Mouse (Mus musculus) MEL (cell line): ENCODE results near the gene Gm43552. TPM values are rescaled to one million over a fixed set of nuclear protein-coding genes. Genes with fewer than 3 reads are reported as not detected.
A peak's percentile ranks its signal among the peaks of the same experiment; 100 is the strongest.

Source experiments
- DNase-seq: peaks from one replicate; pipeline ENCODE4 v3.0.0; 2011; ENCODE audit warnings: low read depth, low spot score
- H3K27ac ChIP-seq: 2 replicates; pipeline ENCODE4 v1.5.1; 2012; ENCODE audit warnings: low read depth, mild to moderate bottlenecking, control low read depth, low read length, moderate library complexity; ENCODE audit not compliant: control insufficient read depth
- H3K27me3 ChIP-seq, 2 experiments: fragments of 150-350 bp in 1 of 2; sonication (generic) in 1 of 2; 2 replicates each; pipeline ENCODE4 v1.6.1; 2012; ENCODE audit warnings: low read length in 2 of 2, mild to moderate bottlenecking in 2 of 2, improper control_type of control experiment in 1 of 2, moderate library complexity in 1 of 2; ENCODE audit not compliant: insufficient read depth in 2 of 2, control insufficient read depth in 1 of 2
- H3K36me3 ChIP-seq, 2 experiments: 2 replicates each; pipeline ENCODE4 v1.6.1; 2012 to 2014; ENCODE audit warnings: low read length in 2 of 2, improper control_type of control experiment in 1 of 2, inconsistent platforms in 1 of 2, mild to moderate bottlenecking in 1 of 2; ENCODE audit not compliant: insufficient read depth in 2 of 2, control insufficient read depth in 1 of 2
- H3K4me1 ChIP-seq, 2 experiments: fragments of 150-350 bp in 1 of 2; sonication (generic) in 1 of 2; 2 replicates each; pipeline ENCODE4 v1.6.1; 2012; ENCODE audit warnings: low read length in 2 of 2, improper control_type of control experiment in 1 of 2, mild to moderate bottlenecking in 1 of 2; ENCODE audit not compliant: insufficient read depth in 2 of 2, control insufficient read depth in 1 of 2
- H3K4me3 ChIP-seq, 2 experiments: fragments of 150-350 bp in 1 of 2; sonication (generic) in 1 of 2; 2 replicates each; pipeline ENCODE4 v1.5.1; 2012; ENCODE audit warnings: low read depth in 2 of 2, low read length in 2 of 2, mild to moderate bottlenecking in 2 of 2, moderate library complexity in 2 of 2, control low read depth in 1 of 2, improper control_type of control experiment in 1 of 2; ENCODE audit not compliant: control insufficient read depth in 1 of 2, insufficient read depth in 1 of 2
- H3K79me2 ChIP-seq: 2 replicates; pipeline ENCODE4 v1.6.1; 2012; ENCODE audit warnings: mild to moderate bottlenecking, low read length, moderate library complexity; ENCODE audit not compliant: control insufficient read depth, poor library complexity, insufficient read depth
- H3K9ac ChIP-seq: 2 replicates; pipeline ENCODE4 v1.6.1; 2012; ENCODE audit warnings: low read depth, mild to moderate bottlenecking, control low read depth, low read length, moderate library complexity; ENCODE audit not compliant: control insufficient read depth, poor library complexity, severe bottlenecking
- H3K9me3 ChIP-seq: fragments of 150-350 bp; sonication (generic); replicated peaks from 2 replicates; pipeline ENCODE4 v1.6.1; 2012; ENCODE audit warnings: mild to moderate bottlenecking, low read length, improper control_type of control experiment, moderate library complexity; ENCODE audit not compliant: insufficient read depth
- BHLHE40 ChIP-seq: IDR thresholded peaks from 2 replicates; pipeline ENCODE4 v1.6.1; 2012; ENCODE audit warnings: low read depth, mild to moderate bottlenecking, inconsistent platforms, low read length, improper control_type of control experiment, borderline replicate concordance
- CTCF ChIP-seq, 3 experiments: IDR thresholded peaks in 2 of 3; conservative IDR thresholded peaks in 1 of 3; 2 replicates each; pipeline ENCODE4 v1.5.1; 2011 to 2012; ENCODE audit warnings: low read length in 3 of 3, low read depth in 2 of 3, mild to moderate bottlenecking in 2 of 3, improper control_type of control experiment in 1 of 3, inconsistent platforms in 1 of 3, mixed read lengths in 1 of 3, moderate library complexity in 1 of 3; ENCODE audit not compliant: control insufficient read depth in 1 of 3, insufficient read depth in 1 of 3, poor library complexity in 1 of 3, severe bottlenecking in 1 of 3
- E2F4 ChIP-seq: IDR thresholded peaks from 2 replicates; pipeline ENCODE4 v1.6.1; 2011; ENCODE audit warnings: low read depth, low read length, improper control_type of control experiment, borderline replicate concordance
- ELF1 ChIP-seq: IDR thresholded peaks from 2 replicates; pipeline ENCODE4 v1.6.1; 2014; ENCODE audit warnings: low read depth, mild to moderate bottlenecking, inconsistent platforms, low read length, improper control_type of control experiment, moderate library complexity
- EP300 ChIP-seq, 2 experiments: IDR thresholded peaks; 2 replicates each; pipeline ENCODE4 v1.6.1; 2011; ENCODE audit warnings: improper control_type of control experiment in 2 of 2, low read length in 2 of 2, low read depth in 1 of 2, mild to moderate bottlenecking in 1 of 2
- ETS1 ChIP-seq: IDR thresholded peaks from 2 replicates; pipeline ENCODE4 v1.6.1; 2012; ENCODE audit warnings: low read depth, mild to moderate bottlenecking, inconsistent platforms, low read length, improper control_type of control experiment, moderate library complexity
- GATA1 ChIP-seq: IDR thresholded peaks from 2 replicates; pipeline ENCODE4 v1.6.1; 2011; ENCODE audit warnings: low read depth, low read length, improper control_type of control experiment
- HCFC1 ChIP-seq: IDR thresholded peaks from 2 replicates; pipeline ENCODE4 v1.6.1; 2012; ENCODE audit warnings: low read depth, mild to moderate bottlenecking, inconsistent platforms, low read length, improper control_type of control experiment, moderate library complexity
- JUND ChIP-seq: IDR thresholded peaks from 2 replicates; pipeline ENCODE4 v1.6.1; 2011; ENCODE audit warnings: low read depth, mild to moderate bottlenecking, improper control_type of control experiment, low read length
- MAFK ChIP-seq: IDR thresholded peaks from 2 replicates; pipeline ENCODE4 v1.6.1; 2011; ENCODE audit warnings: low read depth, mild to moderate bottlenecking, low read length, improper control_type of control experiment, borderline replicate concordance
- MAX ChIP-seq: IDR thresholded peaks from 2 replicates; pipeline ENCODE4 v1.6.1; 2011; ENCODE audit warnings: low read length, improper control_type of control experiment
- MXI1 ChIP-seq: IDR thresholded peaks from 2 replicates; pipeline ENCODE4 v1.6.1; 2011; ENCODE audit warnings: mild to moderate bottlenecking, low read depth, low read length, improper control_type of control experiment
- MYC ChIP-seq: IDR thresholded peaks from 2 replicates; pipeline ENCODE4 v1.6.1; 2011; ENCODE audit warnings: low read depth, mild to moderate bottlenecking, low read length, improper control_type of control experiment, moderate library complexity
- RAD21 ChIP-seq: IDR thresholded peaks from 2 replicates; pipeline ENCODE4 v1.6.1; 2011; ENCODE audit warnings: mild to moderate bottlenecking, low read depth, low read length, improper control_type of control experiment
- RCOR1 ChIP-seq: IDR thresholded peaks from 2 replicates; pipeline ENCODE4 v1.6.1; 2012; ENCODE audit warnings: low read depth, mild to moderate bottlenecking, inconsistent platforms, low read length, improper control_type of control experiment
- SIN3A ChIP-seq: IDR thresholded peaks from 2 replicates; pipeline ENCODE4 v1.6.1; 2012; ENCODE audit warnings: low read length, improper control_type of control experiment, inconsistent platforms
- SMC3 ChIP-seq: IDR thresholded peaks from 2 replicates; pipeline ENCODE4 v1.6.1; 2011; ENCODE audit warnings: low read depth, low read length, improper control_type of control experiment
- ZC3H11A ChIP-seq: IDR thresholded peaks from 2 replicates; pipeline ENCODE4 v1.6.1; 2012; ENCODE audit warnings: low read depth, mild to moderate bottlenecking, inconsistent platforms, low read length, improper control_type of control experiment
- ZKSCAN1 ChIP-seq: IDR thresholded peaks from 2 replicates; pipeline ENCODE4 v1.6.1; 2012; ENCODE audit warnings: low read depth, mild to moderate bottlenecking, inconsistent platforms, low read length, improper control_type of control experiment, moderate library complexity
- ZMIZ1 ChIP-seq: IDR thresholded peaks from 2 replicates; pipeline ENCODE4 v1.6.1; 2012; ENCODE audit warnings: low read depth, mild to moderate bottlenecking, inconsistent platforms, low read length, improper control_type of control experiment, moderate library complexity
- ZNF384 ChIP-seq: IDR thresholded peaks from 2 replicates; pipeline ENCODE4 v1.6.1; 2012; ENCODE audit warnings: low read depth, mild to moderate bottlenecking, inconsistent platforms, low read length, improper control_type of control experiment
- polyA plus RNA-seq, 2 experiments: library from polyadenylated mRNA; stranded (reverse) in 1 of 2; unstranded in 1 of 2; fragments of >175 nt in 1 of 2; fragments of >200 nt in 1 of 2; gene quantifications; 2 replicates each; pipeline versions ENCODE4 v1.2.1 to v1.2.4; 2012; ENCODE audit warnings: low replicate concordance in 2 of 2, low read depth in 1 of 2; ENCODE audit not compliant: insufficient read length in 2 of 2, insufficient read depth in 1 of 2, missing spikeins in 1 of 2
- total RNA-seq: library from RNA; depleted of rRNA; stranded (reverse); fragments of 300-350 nt; gene quantifications from 2 replicates; pipeline ENCODE4 v1.2.3, GENCODE M21; 2012

The Gm43552 gene
- total and polyA plus RNA-seq, 3 experiments, result 1.7 TPM; not detected in 2

DNA sequence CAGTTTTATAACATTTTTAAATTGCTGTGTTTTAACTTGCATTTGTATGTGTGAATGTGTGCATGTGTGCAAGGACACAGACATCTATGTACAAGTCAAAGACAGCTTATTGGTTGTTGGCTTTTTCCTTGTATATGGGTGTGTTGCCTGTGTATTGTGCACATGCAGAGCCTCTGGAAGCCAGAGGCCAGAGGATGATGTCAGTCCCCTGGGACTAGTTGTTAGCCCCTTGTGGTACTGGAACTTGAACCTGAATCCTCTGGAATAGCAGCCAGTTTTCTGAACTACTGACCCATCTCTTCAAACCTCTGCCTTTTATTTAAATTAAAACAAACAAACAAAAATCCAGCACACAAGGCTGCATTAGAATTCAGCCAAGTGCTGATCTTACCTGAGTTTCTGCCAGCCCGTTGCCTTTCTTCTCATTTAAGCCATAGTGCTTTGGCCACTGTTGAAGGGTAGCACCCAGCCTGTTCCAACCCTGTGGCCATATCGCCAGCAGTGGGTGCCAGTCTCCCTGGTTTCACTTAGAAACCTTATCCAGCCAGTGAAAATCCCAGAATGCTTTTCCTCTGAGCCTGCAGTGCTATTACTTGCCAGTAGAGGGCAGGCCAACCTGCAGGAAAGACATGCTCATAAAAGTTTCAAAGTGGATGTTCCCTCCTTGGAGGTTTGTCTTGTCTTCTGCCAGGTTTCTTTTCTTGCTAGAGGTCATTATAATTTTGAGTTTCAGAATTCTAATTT lies 91.2 kb downstream of the Gm43552 start:
- H3K4me1 ChIP-seq, result no peaks in the 10 kb centered on the region
- peak; percentile 86 for DNase-seq
- peaks cover 0 to 3% of the 10 kb centered on the region in 2 experiments; a peak in 3 of 4 replicates for H3K36me3 ChIP-seq
- no peaks in the 10 kb centered on the region for H3K79me2 ChIP-seq
- H3K4me3 ChIP-seq, result no peak overlapping the region
- TF ChIP-seq ELF1, result 0 out of 2 replicates have a peak, but pooled peaks have one; percentile 30
- no peak for TF ChIP-seq ZKSCAN1
- TF ChIP-seq EP300 (IDR thresholded peaks at IDR 0.05; ENCODE audit: low read depth in 1 of 2, low read length in 2 of 2), result no peak
- TF ChIP-seq SIN3A, result peak; percentile 62; the same call in 1 of the 2 replicates
- peak; percentile 26; the same call in 1 of the 2 replicates for TF ChIP-seq ETS1
- TF ChIP-seq MAX, result peak; percentile 14; the same call in 1 of the 2 replicates
- TF ChIP-seq RCOR1, result no peak
- TF ChIP-seq ZNF384, result peak; percentile 47; the same call in 1 of the 2 replicates
- 0 out of 2 replicates have a peak, but pooled peaks have one; percentile 42 for TF ChIP-seq MYC
- 0 out of 2 replicates have a peak, but pooled peaks have one; percentile 21 for TF ChIP-seq GATA1
- TF ChIP-seq CTCF (IDR thresholded peaks at IDR 0.05 in 2 of 3, conservative IDR thresholded peaks at IDR 0.05 in 1 of 3; ENCODE audit: control insufficient read depth in 1 of 3, insufficient read depth in 1 of 3, low read depth in 2 of 3, low read length in 3 of 3, poor library complexity in 1 of 3, severe bottlenecking in 1 of 3), result peak in 2 of 3 experiments; percentile 72 to 93
- TF ChIP-seq MAFK, result no peak
- peak; percentile 34; the same call in 1 of the 2 replicates for TF ChIP-seq MXI1
- TF ChIP-seq ZMIZ1, result no peak
- peak; percentile 24; the same call in 1 of the 2 replicates for TF ChIP-seq BHLHE40
- peak; percentile 91 for TF ChIP-seq SMC3
- TF ChIP-seq E2F4, result peak; percentile 44; the same call in 1 of the 2 replicates
- TF ChIP-seq RAD21, result peak; percentile 94
- TF ChIP-seq ZC3H11A, result peak; percentile 84
- 0 out of 2 replicates have a peak, but pooled peaks have one; percentile 15 for TF ChIP-seq JUND
- TF ChIP-seq HCFC1, result peak; percentile 42; the same call in 1 of the 2 replicates
- no peaks in the 10 kb centered on the region for H3K9me3 ChIP-seq
- H3K9ac ChIP-seq, result no peak overlapping the region
- H3K27me3 ChIP-seq, result no peaks in the 10 kb centered on the region
- no peak overlapping the region for H3K27ac ChIP-seq
